ENCODE assay signal across 10 mouse cellular contexts in the genomic region with DNA sequence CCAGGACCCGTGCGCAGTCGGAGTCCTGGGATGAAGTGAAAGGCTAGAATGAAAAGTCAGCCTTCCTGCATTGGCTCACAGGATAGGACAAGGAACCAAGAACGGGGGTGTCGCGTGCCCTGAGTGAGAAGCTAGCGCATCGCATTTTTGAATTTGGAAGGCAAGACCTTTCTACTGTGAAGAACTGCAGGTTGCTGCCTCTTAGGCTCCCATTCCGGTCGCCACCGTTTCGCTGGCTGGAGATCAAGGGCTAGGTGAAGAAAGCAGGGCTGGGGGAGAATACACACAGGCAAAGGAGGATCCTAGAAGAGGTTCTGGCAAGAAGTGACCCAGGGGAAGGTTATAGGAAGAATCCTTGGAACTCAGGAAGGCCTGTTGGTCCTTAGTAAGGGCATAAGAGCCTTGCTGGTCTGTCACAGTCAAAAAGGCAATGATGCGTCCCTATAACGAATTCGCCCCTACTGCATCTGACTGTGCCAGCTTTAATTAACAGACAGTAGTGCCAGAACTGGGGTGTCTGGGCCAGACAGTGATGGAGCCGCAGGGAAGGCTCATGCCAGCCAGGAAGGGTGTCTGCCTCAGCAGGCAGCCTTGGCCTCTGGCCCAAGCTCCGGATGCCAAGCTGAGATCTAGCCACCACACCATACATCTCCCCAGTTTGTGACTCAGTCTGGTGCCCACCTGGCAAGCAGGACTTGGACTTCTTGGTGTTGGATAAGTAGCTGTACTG. TPM values are rescaled to one million over a fixed set of nuclear protein-coding genes. Genes with fewer than 3 reads are reported as not detected.
DNase-seq lines count a peak whose midpoint lies in the region; ATAC-seq and TF ChIP-seq lines count a peak whose summit lies in the region.
"Had no signal": no experiment of that assay in that cellular context is flagged by ENCODE, and none has a peak within 500 bp of the region (broad histone marks: within the 10 kb centered on the region; RNA-seq: fewer than 3 reads in every experiment).

No protein-coding gene starts in this region.

- H3K27me3 ChIP-seq in hindbrain, embryonic 10.5 days (ENCODE audit: insufficient read depth, poor library complexity, severe bottlenecking), result peaks cover 94% of the 10 kb centered on the region
- H3K27me3 ChIP-seq in hindbrain, embryonic 11.5 days (ENCODE audit: control insufficient read depth, insufficient read depth, low read length), result peaks cover 72% of the 10 kb centered on the region
- H3K27me3 ChIP-seq in forebrain, embryonic 13.5 days, result peaks cover 94% of the 10 kb centered on the region
- peaks cover 91% of the 10 kb centered on the region for H3K27me3 ChIP-seq in limb, embryonic 14.5 days (ENCODE audit: control insufficient read depth, insufficient read depth, low read length)

- no peak for DNase-seq in hindbrain, embryonic 10.5 days (ENCODE audit: low spot score)
- DNase-seq in hindbrain, embryonic 11.5 days (ENCODE audit: low spot score), result no peak
- peak; percentile 81 to 92 for DNase-seq in cerebellum, postnatal 10 days
- DNase-seq in limb, embryonic 14.5 days (ENCODE audit: low spot score), result no peak
- DNase-seq in urinary bladder, postnatal 10 days (ENCODE audit: low spot score), result no peak
- no peak for DNase-seq in gastrocnemius, postnatal 4 days (ENCODE audit: low spot score in 2 of 2)
- DNase-seq: thymus, postnatal 14 days had no signal

- H3K36me3 ChIP-seq in hindbrain, embryonic 10.5 days, result no peaks in the 10 kb centered on the region
- H3K36me3 ChIP-seq in hindbrain, embryonic 11.5 days (ENCODE audit: control insufficient read depth, insufficient read depth, low read length), result no peaks in the 10 kb centered on the region
- H3K36me3 ChIP-seq in forebrain, embryonic 13.5 days (ENCODE audit: poor library complexity, severe bottlenecking), result no peaks in the 10 kb centered on the region
- no peaks in the 10 kb centered on the region for H3K36me3 ChIP-seq in limb, embryonic 14.5 days (ENCODE audit: control insufficient read depth, insufficient read depth, low read length)

- H3K27ac ChIP-seq in hindbrain, embryonic 10.5 days, result no peak overlapping the region
- no peak overlapping the region for H3K27ac ChIP-seq in hindbrain, embryonic 11.5 days (ENCODE audit: low read depth, low read length)
- no peak overlapping the region for H3K27ac ChIP-seq in forebrain, embryonic 13.5 days
- H3K27ac ChIP-seq in limb, embryonic 14.5 days (replicated peaks; ENCODE audit: low read depth, low read length), result no peak overlapping the region

- no peak overlapping the region for H3K9ac ChIP-seq in hindbrain, embryonic 11.5 days (ENCODE audit: low read depth, low read length)
- no peak overlapping the region for H3K9ac ChIP-seq in forebrain, embryonic 13.5 days
- H3K9ac ChIP-seq in limb, embryonic 14.5 days (ENCODE audit: low read depth, low read length, severe bottlenecking), result no peak overlapping the region

- no peak for TF ChIP-seq POLR2A in limb, embryonic 14.5 days (IDR thresholded peaks at IDR 0.05; ENCODE audit: borderline replicate concordance, extremely low read depth, insufficient read depth, insufficient read length)

- 26% methylated on average over 17 of the region's 17 CpGs for WGBS in hindbrain, embryonic 10.5 days
- WGBS in hindbrain, embryonic 11.5 days, result 29% methylated on average over 17 of the region's 17 CpGs
- 25% methylated on average over 17 of the region's 17 CpGs for whole genome bisulfite sequencing in forebrain, embryonic 13.5 days
- 32% methylated on average over 17 of the region's 17 CpGs for WGBS in limb, embryonic 14.5 days

- ATAC-seq in hindbrain, embryonic 11.5 days (ENCODE audit: low FRiP score), result no peak
- ATAC-seq in forebrain, embryonic 13.5 days, result no peak
- no peak for ATAC-seq in limb, embryonic 14.5 days (ENCODE audit: low FRiP score, low read depth)
- ATAC-seq in megakaryocyte-erythroid progenitor cell, adult 5-6 weeks (replicated peaks; ENCODE audit: low FRiP score, low TSS enrichment, poor library complexity, severe bottlenecking), result no peak

- peaks cover 22% of the 10 kb centered on the region for H3K4me1 ChIP-seq in hindbrain, embryonic 10.5 days (replicated peaks)
- peaks cover 5% of the 10 kb centered on the region for H3K4me1 ChIP-seq in hindbrain, embryonic 11.5 days (replicated peaks; ENCODE audit: control insufficient read depth, insufficient read depth, low read length)
- peaks cover 24% of the 10 kb centered on the region for H3K4me1 ChIP-seq in forebrain, embryonic 13.5 days
- H3K4me1 ChIP-seq in limb, embryonic 14.5 days (ENCODE audit: control insufficient read depth, insufficient read depth, low read length), result no peaks in the 10 kb centered on the region

- no peak overlapping the region; the same call in 1 of the 2 replicates for H3K4me2 ChIP-seq in hindbrain, embryonic 11.5 days (replicated peaks; ENCODE audit: low read depth, low read length)
- peak overlapping the region; percentile 58 for H3K4me2 ChIP-seq in forebrain, embryonic 13.5 days
- H3K4me2 ChIP-seq in limb, embryonic 14.5 days (replicated peaks; ENCODE audit: low read depth, low read length, severe bottlenecking), result no peak overlapping the region

- H3K9me3 ChIP-seq in hindbrain, embryonic 10.5 days, result no peaks in the 10 kb centered on the region
- no peaks in the 10 kb centered on the region for H3K9me3 ChIP-seq in hindbrain, embryonic 11.5 days (ENCODE audit: control insufficient read depth, low read length)
- no peaks in the 10 kb centered on the region for H3K9me3 ChIP-seq in forebrain, embryonic 13.5 days (replicated peaks)
- no peaks in the 10 kb centered on the region for H3K9me3 ChIP-seq in limb, embryonic 14.5 days (ENCODE audit: control insufficient read depth, low read length)

- peak overlapping the region; percentile 46; the same call in 1 of the 2 replicates for H3K4me3 ChIP-seq in hindbrain, embryonic 10.5 days
- H3K4me3 ChIP-seq in hindbrain, embryonic 11.5 days (ENCODE audit: low read depth, low read length), result no peak overlapping the region
- H3K4me3 ChIP-seq in forebrain, embryonic 13.5 days, result peak overlapping the region; percentile 31
- H3K4me3 ChIP-seq in limb, embryonic 14.5 days (replicated peaks; ENCODE audit: low read length), result peak overlapping the region; percentile 18

RNA-seq across cellular contexts. Expression of gene Grid2ip, which starts 13.4 kb away (rescaled TPM):
- 0.07 and 0.18 TPM in 2 replicates for polyA plus RNA-seq in hindbrain, embryonic 10.5 days (2016; fragmentation: Nextera tagmentation; extraction: Ambion mirVana)
- polyA plus RNA-seq in hindbrain, embryonic 11.5 days (2014; fragmentation: Nextera tagmentation; extraction: Ambion mirVana), result 0.42 and 0.49 TPM in 2 replicates
- polyA plus RNA-seq in forebrain, embryonic 13.5 days (2015; fragmentation: Nextera tagmentation; extraction: Ambion mirVana), result 0.15 and 0.23 TPM in 2 replicates
- polyA plus RNA-seq in limb, embryonic 14.5 days (2012; rRNA removed), result 1.5 and 2.2 TPM in 2 replicates
- 0.51 and 0.89 TPM in 2 replicates for polyA plus RNA-seq in limb, embryonic 14.5 days (2014; fragmentation: Nextera tagmentation; extraction: Ambion mirVana)
- total RNA-seq in megakaryocyte-erythroid progenitor cell, adult 5-6 weeks (2014; fragmentation: Nextera tagmentation), result not detected in 2 replicates
- not detected in 2 replicates for total RNA-seq in megakaryocyte-erythroid progenitor cell, adult 5-6 weeks (2017)
- under 1 TPM in 1 of 2 experiments, not detected in 1; 0.27 TPM for total RNA-seq in gastrocnemius, postnatal 4 days (2021)
- total RNA-seq: CH12.LX had no signal

RNA-seq across cellular contexts. Expression of gene Kdelr2, which starts 33.1 kb away (rescaled TPM):
- 179 and 188 TPM in 2 replicates for polyA plus RNA-seq in hindbrain, embryonic 10.5 days (2016; fragmentation: Nextera tagmentation; extraction: Ambion mirVana)
- polyA plus RNA-seq in hindbrain, embryonic 11.5 days (2014; fragmentation: Nextera tagmentation; extraction: Ambion mirVana), result 189 and 202 TPM in 2 replicates
- 146 and 148 TPM in 2 replicates for polyA plus RNA-seq in forebrain, embryonic 13.5 days (2015; fragmentation: Nextera tagmentation; extraction: Ambion mirVana)
- 189 and 268 TPM in 2 replicates for polyA plus RNA-seq in limb, embryonic 14.5 days (2012; rRNA removed)
- polyA plus RNA-seq in limb, embryonic 14.5 days (2014; fragmentation: Nextera tagmentation; extraction: Ambion mirVana), result 463 and 493 TPM in 2 replicates
- 50.5 and 62.6 TPM in 2 replicates for total RNA-seq in megakaryocyte-erythroid progenitor cell, adult 5-6 weeks (2014; fragmentation: Nextera tagmentation)
- total RNA-seq in megakaryocyte-erythroid progenitor cell, adult 5-6 weeks (2017), result 70.8 and 84.3 TPM in 2 replicates
- 100 to 1,000 TPM; 149 to 150 TPM for total RNA-seq in gastrocnemius, postnatal 4 days (2021)

RNA-seq across cellular contexts. Expression of gene Zdhhc4, which starts 41.5 kb away (rescaled TPM):
- polyA plus RNA-seq in hindbrain, embryonic 10.5 days (2016; fragmentation: Nextera tagmentation; extraction: Ambion mirVana), result 75.7 and 85.7 TPM in 2 replicates
- polyA plus RNA-seq in hindbrain, embryonic 11.5 days (2014; fragmentation: Nextera tagmentation; extraction: Ambion mirVana), result 75.1 and 80.2 TPM in 2 replicates
- 68.4 and 78.9 TPM in 2 replicates for polyA plus RNA-seq in forebrain, embryonic 13.5 days (2015; fragmentation: Nextera tagmentation; extraction: Ambion mirVana)
- 67.2 and 92.8 TPM in 2 replicates for polyA plus RNA-seq in limb, embryonic 14.5 days (2012; rRNA removed)
- polyA plus RNA-seq in limb, embryonic 14.5 days (2014; fragmentation: Nextera tagmentation; extraction: Ambion mirVana), result 85.2 and 86.3 TPM in 2 replicates
- 70.6 and 74.5 TPM in 2 replicates for total RNA-seq in megakaryocyte-erythroid progenitor cell, adult 5-6 weeks (2014; fragmentation: Nextera tagmentation)
- total RNA-seq in megakaryocyte-erythroid progenitor cell, adult 5-6 weeks (2017), result 23.2 and 40.8 TPM in 2 replicates
- total RNA-seq in gastrocnemius, postnatal 4 days (2021), result 10 to 100 TPM; 35.8 to 38.8 TPM

RNA-seq across cellular contexts. Expression of gene E130309D02Rik, which starts 55.4 kb away (rescaled TPM):
- polyA plus RNA-seq in hindbrain, embryonic 10.5 days (2016; fragmentation: Nextera tagmentation; extraction: Ambion mirVana), result 64.3 and 65.3 TPM in 2 replicates
- polyA plus RNA-seq in hindbrain, embryonic 11.5 days (2014; fragmentation: Nextera tagmentation; extraction: Ambion mirVana), result 34.1 and 42.9 TPM in 2 replicates
- 50.0 and 51.5 TPM in 2 replicates for polyA plus RNA-seq in forebrain, embryonic 13.5 days (2015; fragmentation: Nextera tagmentation; extraction: Ambion mirVana)
- 25.2 and 35.2 TPM in 2 replicates for polyA plus RNA-seq in limb, embryonic 14.5 days (2012; rRNA removed)
- 29.2 and 33.3 TPM in 2 replicates for polyA plus RNA-seq in limb, embryonic 14.5 days (2014; fragmentation: Nextera tagmentation; extraction: Ambion mirVana)
- total RNA-seq in megakaryocyte-erythroid progenitor cell, adult 5-6 weeks (2014; fragmentation: Nextera tagmentation), result 60.6 and 64.4 TPM in 2 replicates
- 10.5 and 23.6 TPM in 2 replicates for total RNA-seq in megakaryocyte-erythroid progenitor cell, adult 5-6 weeks (2017)
- total RNA-seq in gastrocnemius, postnatal 4 days (2021), result 10 to 100 TPM; 13.9 to 15.5 TPM

Comparison
In these comparisons a context has a peak if more than half of its experiments do, and no peak if none do; other contexts are left out.
1. DNase-seq: peak in cerebellum, postnatal 10 days (2 of 2); none in hindbrain, embryonic 10.5 days (single experiment), hindbrain, embryonic 11.5 days (single experiment), limb, embryonic 14.5 days (single experiment), urinary bladder, postnatal 10 days (single experiment) and gastrocnemius, postnatal 4 days (0 of 2).